Mouse (Mus musculus) embryonic facial prominence, embryonic 12.5 days (tissue): ENCODE data around the gene Psmd3. TPM values are rescaled to one million over a fixed set of nuclear protein-coding genes. Genes with fewer than 3 reads are reported as not detected.

Experiments
- ATAC-seq: fragments of 200-750 bp; cut with Nextera tagmentation; 2 replicates; pipeline ENCODE4 v1.8.0; 2017; ENCODE audit not compliant: insufficient number of reproducible peaks, insufficient read depth, low FRiP score, low TSS enrichment
- H3K27ac ChIP-seq: fragments of 300-500 bp; sonication (generic); 2 replicates; pipeline ENCODE4 v1.5.1; 2016; ENCODE audit warnings: mild to moderate bottlenecking
- H3K27me3 ChIP-seq: fragments of 300-500 bp; sonication (generic); 2 replicates; pipeline ENCODE4 v1.6.1; 2016; ENCODE audit warnings: mild to moderate bottlenecking, moderate library complexity
- H3K36me3 ChIP-seq: fragments of 300-500 bp; sonication (generic); 2 replicates; pipeline ENCODE4 v1.6.1; 2016; ENCODE audit warnings: mild to moderate bottlenecking
- H3K4me1 ChIP-seq: fragments of 300-500 bp; sonication (generic); 2 replicates; pipeline ENCODE4 v1.6.1; 2016
- H3K4me2 ChIP-seq: fragments of 300-500 bp; sonication (generic); replicated peaks from 2 replicates; pipeline ENCODE4 v1.6.1; 2016; ENCODE audit warnings: mild to moderate bottlenecking, moderate library complexity
- H3K4me3 ChIP-seq: fragments of 300-500 bp; sonication (generic); 2 replicates; pipeline ENCODE4 v1.5.1; 2016; ENCODE audit warnings: mild to moderate bottlenecking
- H3K9ac ChIP-seq: fragments of 300-500 bp; sonication (generic); 2 replicates; pipeline ENCODE4 v1.6.1; 2016; ENCODE audit warnings: mild to moderate bottlenecking, moderate library complexity
- H3K9me3 ChIP-seq: fragments of 300-500 bp; sonication (generic); 2 replicates; pipeline ENCODE4 v1.6.1; 2016; ENCODE audit warnings: mild to moderate bottlenecking, moderate library complexity
- WGBS: fragments of 180-500 bp; shearing (Covaris S2); methylation state at CpG from one replicate; pipeline ENCODE4 v1.1.7; 2016; 5-methylcytosine and 5-hydroxymethylcytosine counted together
- polyA plus RNA-seq: library from polyadenylated mRNA; unstranded; fragments of >200 nt; fragmentation: Nextera tagmentation; extraction: Ambion mirVana; gene quantifications from 2 replicates; pipeline ENCODE4 v1.2.1, GENCODE M21; 2016

Psmd3 gene
- polyA plus RNA-seq, 1 experiment from 2014 or later: 248 TPM

GRCm38 (mm10) chr11:98740026-98740392, 57.7 kb downstream of the Psmd3 start:
- 0 out of 2 replicates have a peak, but pooled peaks have one; percentile 26 for ATAC-seq
- 9% methylated on average over 8 of the region's 8 CpGs for WGBS
- Histone ChIP-seq H3K36me3 (no peaks in the 10 kb centered on the region), H3K4me3 (peak overlapping the region; percentile 69), H3K9ac (0 out of 2 replicates have a peak overlapping the region, but pooled peaks have one; percentile 50), H3K4me2 (peak overlapping the region; percentile 81), H3K9me3 (no peaks in the 10 kb centered on the region), H3K4me1 (peaks cover 44% of the 10 kb centered on the region), H3K27ac (peak overlapping the region; percentile 86), H3K27me3 (no peaks in the 10 kb centered on the region)

GRCm38 (mm10) chr11:98740393-98741050, 58.2 kb downstream of the Psmd3 start, which contains the start of gene Thra:
TSS of gene Thra (plus strand) at chr11:98740638.
- peak; percentile 29; the same call in 1 of the 2 replicates for ATAC-seq
- no peaks in the 10 kb centered on the region for H3K9me3 ChIP-seq
- peak within 1 kb of the TSS; percentile 88 for H3K9ac ChIP-seq
- peak within 1 kb of the TSS; percentile 69 for H3K4me3 ChIP-seq
- H3K4me2 ChIP-seq: peak within 1 kb of the TSS; percentile 81
- WGBS: under 1% methylated on average over 22 of the region's 22 CpGs
- no peaks in the 10 kb centered on the region for H3K36me3 ChIP-seq
- peaks cover 47% of the 10 kb centered on the region for H3K4me1 ChIP-seq
- H3K27me3 ChIP-seq: no peaks in the 10 kb centered on the region
- H3K27ac ChIP-seq: peak within 1 kb of the TSS; percentile 86

GRCm38 (mm10) chr11:98741051-98741620, 58.8 kb downstream of the Psmd3 start:
- Histone ChIP-seq H3K4me1 (peaks cover 53% of the 10 kb centered on the region), H3K27me3 (no peaks in the 10 kb centered on the region)
- no peak for ATAC-seq

GRCm38 (mm10) chr11:98741622-98742396, 59.5 kb downstream of the Psmd3 start:
- Histone ChIP-seq H3K4me3 (peak overlapping the region; percentile 69), H3K27ac (peak overlapping the region; percentile 73), H3K4me1 (peaks cover 60% of the 10 kb centered on the region), H3K9ac (peak overlapping the region; percentile 88), H3K4me2 (peak overlapping the region; percentile 81), H3K9me3 (no peaks in the 10 kb centered on the region), H3K36me3 (no peaks in the 10 kb centered on the region), H3K27me3 (no peaks in the 10 kb centered on the region)
- ATAC-seq: peak; percentile 55
- WGBS: under 1% methylated on average over 75 of the region's 86 CpGs

More at GRCm38 (mm10) chr11:98741051-98741620, 58.8 kb downstream of the Psmd3 start:
- H3K4me2 ChIP-seq: peak overlapping the region; percentile 81
- no peaks in the 10 kb centered on the region for H3K9me3 ChIP-seq
- WGBS: under 1% methylated on average over 17 of the region's 17 CpGs
- no peaks in the 10 kb centered on the region for H3K36me3 ChIP-seq
- H3K9ac ChIP-seq: peak overlapping the region; percentile 88
- H3K27ac ChIP-seq: peak overlapping the region; percentile 86
- peak overlapping the region; percentile 69 for H3K4me3 ChIP-seq

- Histone ChIP-seq H3K9ac (peak overlapping the region; percentile 88), H3K4me1 (peaks cover 68% of the 10 kb centered on the region), H3K36me3 (no peaks in the 10 kb centered on the region), H3K4me3 (peak overlapping the region; percentile 69), H3K9me3 (no peaks in the 10 kb centered on the region), H3K4me2 (peak overlapping the region; percentile 81), H3K27ac (peak overlapping the region; percentile 73), H3K27me3 (no peaks in the 10 kb centered on the region)
- 8% methylated on average over 21 of the region's 21 CpGs for WGBS
- no peak for ATAC-seq
Measured at GRCm38 (mm10) chr11:98742397-98743291, 60.3 kb downstream of the Psmd3 start.

GRCm38 (mm10) chr11:98743655-98744345, 61.4 kb downstream of the Psmd3 start:
- H3K36me3 ChIP-seq: no peaks in the 10 kb centered on the region
- 7% methylated on average over 9 of the region's 9 CpGs for WGBS
- no peak for ATAC-seq
- peak overlapping the region; percentile 69 for H3K4me3 ChIP-seq
- H3K9ac ChIP-seq: peak overlapping the region; percentile 39; the same call in 1 of the 2 replicates
- no peaks in the 10 kb centered on the region for H3K9me3 ChIP-seq
- peak overlapping the region; percentile 77 for H3K27ac ChIP-seq
- H3K27me3 ChIP-seq: no peaks in the 10 kb centered on the region
- H3K4me1 ChIP-seq: peaks cover 80% of the 10 kb centered on the region
- peak overlapping the region; percentile 81 for H3K4me2 ChIP-seq

- no peaks in the 10 kb centered on the region for H3K9me3 ChIP-seq
- peak overlapping the region; percentile 69; the same call in 1 of the 2 replicates for H3K4me3 ChIP-seq
- peak overlapping the region; percentile 39; the same call in 1 of the 2 replicates for H3K9ac ChIP-seq
- H3K36me3 ChIP-seq: no peaks in the 10 kb centered on the region
- peaks cover 87% of the 10 kb centered on the region for H3K4me1 ChIP-seq
- H3K27ac ChIP-seq: peak overlapping the region; percentile 77
- peak overlapping the region; percentile 81 for H3K4me2 ChIP-seq
- WGBS: 38% methylated on average over 7 of the region's 7 CpGs
- ATAC-seq: no peak
- no peaks in the 10 kb centered on the region for H3K27me3 ChIP-seq
Measured at GRCm38 (mm10) chr11:98744456-98745019, 62.2 kb downstream of the Psmd3 start.

Other genes starting within 250 kb of the Psmd3 start
- gene Mien1, start 243.6 kb upstream of the Psmd3 start, polyA plus RNA-seq: 78.4 and 85.6 TPM in 2 replicates
- 7.3 and 7.7 TPM in 2 replicates for gene Grb7, start 236.2 kb upstream of the Psmd3 start, polyA plus RNA-seq
- gene Ikzf3, start 136.5 kb upstream of the Psmd3 start, polyA plus RNA-seq: 0.24 and 0.47 TPM in 2 replicates
- not detected in 2 replicates for gene Zpbp2, start 131.5 kb upstream of the Psmd3 start, polyA plus RNA-seq
- 62.8 and 64.2 TPM in 2 replicates for gene Ormdl3, start 95.2 kb upstream of the Psmd3 start, polyA plus RNA-seq
- gene Lrrc3c, start 84.3 kb upstream of the Psmd3 start, polyA plus RNA-seq: not detected in 2 replicates
- gene Gm12355, start 56.9 kb upstream of the Psmd3 start, polyA plus RNA-seq: 1.1 TPM in 2 replicates
- gene Gsdma3, start 56.2 kb upstream of the Psmd3 start, polyA plus RNA-seq: not detected in 2 replicates
- gene Gsdma2, start 35.8 kb upstream of the Psmd3 start, polyA plus RNA-seq: not detected in 2 replicates
- 0.05 TPM in 1 of 2 replicates, not detected in the other for gene Gsdma, start 18.2 kb upstream of the Psmd3 start, polyA plus RNA-seq
- not detected in 2 replicates for gene Csf3, start 18.7 kb downstream of the Psmd3 start, polyA plus RNA-seq
- gene Med24, start 46.9 kb downstream of the Psmd3 start, polyA plus RNA-seq: 70.4 and 73.6 TPM in 2 replicates
- 29.1 and 34.3 TPM in 2 replicates for gene Thra, start 58.1 kb downstream of the Psmd3 start, polyA plus RNA-seq
- 1.6 and 1.7 TPM in 2 replicates for gene Nr1d1, start 92.8 kb downstream of the Psmd3 start, polyA plus RNA-seq
- gene Msl1, start 113.0 kb downstream of the Psmd3 start, polyA plus RNA-seq: 35.2 and 35.6 TPM in 2 replicates
- 53.9 and 54.0 TPM in 2 replicates for gene Casc3, start 122.4 kb downstream of the Psmd3 start, polyA plus RNA-seq
- gene Rapgefl1, start 154.2 kb downstream of the Psmd3 start, polyA plus RNA-seq: 2.6 and 3.1 TPM in 2 replicates
- 5.0 TPM in 2 replicates for gene Wipf2, start 181.1 kb downstream of the Psmd3 start, polyA plus RNA-seq
- gene Cdc6, start 225.2 kb downstream of the Psmd3 start, polyA plus RNA-seq: 33.1 and 34.7 TPM in 2 replicates
- 48.8 and 49.2 TPM in 2 replicates for gene Rara, start 245.3 kb downstream of the Psmd3 start, polyA plus RNA-seq